Mouse (Mus musculus): ENCODE measurements around the gene Atg2b.

GRCm38 (mm10) chr12:105683933-105684901 lies 794 bp downstream of the Atg2b start, which contains the start of gene Gskip:
- TF ChIP-seq GATA1 (IDR thresholded peaks at IDR 0.05; ENCODE audit: low read length), result no peak
- TF ChIP-seq TAL1 (IDR thresholded peaks at IDR 0.05; ENCODE audit: low read length), result no peak
